Mouse (Mus musculus) right cerebral cortex, postnatal 4 days (tissue): ENCODE measurements at regions not wholly inside any gene's neighbourhood (a gene's known extent, or its start where the extent isn't known, plus 50 kb on each side); places are given as distances from the start of the nearest gene placed in this dataset.

ENCODE experiments used
- DNase-seq: peaks from one replicate; pipeline ENCODE4 v3.0.0-alpha.2; 2022

GRCm38 (mm10) chr14:47795062-47795461 is 146.8 kb downstream of the Ktn1 start:
- no peak for DNase-seq

GRCm38 (mm10) chr14:47798203-47798602 is 150.0 kb downstream of the Ktn1 start:
- no peak for DNase-seq

- no peak for DNase-seq
Measured at GRCm38 (mm10) chr14:47799564-47799963, 151.3 kb downstream of the Ktn1 start.

- no peak for DNase-seq
Measured at GRCm38 (mm10) chr14:47805202-47805601, 157.0 kb downstream of the Ktn1 start.

- no peak for DNase-seq
Measured at GRCm38 (mm10) chr14:47805771-47806535, 157.7 kb downstream of the Ktn1 start.

GRCm38 (mm10) chr14:47808097-47808910 is 160.1 kb downstream of the Ktn1 start:
- DNase-seq = no peak

GRCm38 (mm10) chr14:47818224-47818623 is 170.0 kb downstream of the Ktn1 start:
- DNase-seq = no peak

GRCm38 (mm10) chr14:47818641-47819040 is 170.4 kb downstream of the Ktn1 start:
- DNase-seq = no peak

GRCm38 (mm10) chr14:47820571-47821143 is 172.4 kb downstream of the Ktn1 start:
- peak; percentile 47 for DNase-seq

- no peak for DNase-seq
Measured at GRCm38 (mm10) chr14:47823182-47823581, 174.9 kb downstream of the Ktn1 start.

GRCm38 (mm10) chr14:47823696-47824095 is 175.4 kb downstream of the Ktn1 start:
- no peak for DNase-seq

GRCm38 (mm10) chr14:47825446-47825956 is 177.3 kb downstream of the Ktn1 start:
- no peak for DNase-seq

GRCm38 (mm10) chr14:47826545-47826944 is 178.3 kb downstream of the Ktn1 start:
- no peak for DNase-seq

GRCm38 (mm10) chr14:47827623-47828022 is 179.4 kb downstream of the Ktn1 start:
- DNase-seq = no peak

- no peak for DNase-seq
Measured at GRCm38 (mm10) chr14:47833696-47834095, 185.4 kb downstream of the Ktn1 start.

GRCm38 (mm10) chr14:47835408-47835807 is 187.2 kb downstream of the Ktn1 start:
- DNase-seq = no peak

GRCm38 (mm10) chr14:47839493-47840215 is 191.4 kb downstream of the Ktn1 start:
- no peak for DNase-seq

GRCm38 (mm10) chr14:47844366-47844765 is 196.1 kb downstream of the Ktn1 start:
- no peak for DNase-seq

- no peak for DNase-seq
Measured at GRCm38 (mm10) chr14:47848861-47849260, 200.6 kb downstream of the Ktn1 start.

- no peak for DNase-seq
Measured at GRCm38 (mm10) chr14:47856280-47856765, 208.1 kb downstream of the Ktn1 start.

GRCm38 (mm10) chr14:47857271-47857670 is 209.0 kb downstream of the Ktn1 start:
- no peak for DNase-seq

GRCm38 (mm10) chr14:47857731-47858556 is 209.7 kb downstream of the Ktn1 start:
- no peak for DNase-seq
